Mouse (Mus musculus): ENCODE data around the gene Ogdh. TPM values are rescaled to one million over a fixed set of nuclear protein-coding genes. Genes with fewer than 3 reads are reported as not detected.
A peak's percentile ranks its signal among the peaks of the same experiment; 100 is the strongest.
"Not testable (repeated sequence)": the region's sequence is repeated elsewhere in the genome, so short reads cannot be mapped to it uniquely, and the experiment has no call there.

Ogdh gene
- 102 TPM for polyA plus RNA-seq (2012; fragmentation: generic; extraction: Trizol)
- long read RNA-seq, experiment 1, full-length matches to known transcripts: 25 of 60 reads
- long read RNA-seq, experiment 1, partial matches to known transcripts: 29 of 60 reads
- long read RNA-seq, experiment 1, other reads (novel, unspliced or antisense): 6 of 60 reads
- long read RNA-seq, experiment 2, full-length matches to known transcripts: 323 of 424 reads
- long read RNA-seq, experiment 2, partial matches to known transcripts: 33 of 424 reads
- long read RNA-seq, experiment 2, other reads (novel, unspliced or antisense): 68 of 424 reads

GRCm38 (mm10) chr11:6291401-6292115 lies at the start of gene Ogdh:
Gene Ogdh, plus strand, starts transcription at chr11:6291633.
- Histone ChIP-seq H3K4me3 (ENCODE audit: insufficient read depth, poor library complexity, severe bottlenecking) (peak within 1 kb of the TSS; percentile 64), H3K27me3 (ENCODE audit: control insufficient read depth, insufficient read depth, insufficient read length) (no peaks in the 10 kb centered on the region), H3K79me2 (ENCODE audit: control insufficient read depth, insufficient read depth) (peaks cover 47% of the 10 kb centered on the region), H3K36me3 (ENCODE audit: control insufficient read depth, insufficient read depth) (peaks cover 4% of the 10 kb centered on the region), H3ac (ENCODE audit: control insufficient read depth, insufficient read length, low read depth) (peak within 1 kb of the TSS; percentile 76), H3K79me3 (ENCODE audit: low read depth) (peaks cover 45% of the 10 kb centered on the region)
- TF ChIP-seq CTCF (IDR thresholded peaks at IDR 0.05; ENCODE audit: control insufficient read depth, insufficient read depth, insufficient read length) (no peak), MYOD1 (IDR thresholded peaks at IDR 0.05; ENCODE audit: control insufficient read depth, insufficient read length, low read depth) (no peak), MYOG (IDR thresholded peaks at IDR 0.05; ENCODE audit: control insufficient read depth, extremely low read depth, insufficient read length) (no peak), MAX (IDR thresholded peaks at IDR 0.05) (no peak), CEBPB (IDR thresholded peaks at IDR 0.05; ENCODE audit: low read depth) (no peak), FOSL1 (IDR thresholded peaks at IDR 0.05; ENCODE audit: insufficient read depth, low read length, poor library complexity, severe bottlenecking) (no peak), USF1 (IDR thresholded peaks at IDR 0.05; ENCODE audit: low read depth) (no peak)

- Histone ChIP-seq H3K4me3 (ENCODE audit: insufficient read depth, poor library complexity, severe bottlenecking) (no peak overlapping the region), H3K36me3 (ENCODE audit: control insufficient read depth, insufficient read depth) (no peaks in the 10 kb centered on the region), H3K79me3 (ENCODE audit: low read depth) (no peaks in the 10 kb centered on the region), H3K79me2 (ENCODE audit: control insufficient read depth, insufficient read depth) (no peaks in the 10 kb centered on the region), H3ac (ENCODE audit: control insufficient read depth, insufficient read length, low read depth) (no peak overlapping the region), H3K27me3 (ENCODE audit: control insufficient read depth, insufficient read depth, insufficient read length) (no peaks in the 10 kb centered on the region)
- no peak for TF ChIP-seq USF1 (IDR thresholded peaks at IDR 0.05; ENCODE audit: low read depth)
- no peak for TF ChIP-seq CTCF (IDR thresholded peaks at IDR 0.05; ENCODE audit: control insufficient read depth, insufficient read depth, insufficient read length)
- TF ChIP-seq FOSL1 (IDR thresholded peaks at IDR 0.05; ENCODE audit: insufficient read depth, low read length, poor library complexity, severe bottlenecking): no peak
- TF ChIP-seq MAX (IDR thresholded peaks at IDR 0.05): no peak
- no peak for TF ChIP-seq CEBPB (IDR thresholded peaks at IDR 0.05; ENCODE audit: low read depth)
- TF ChIP-seq MYOG (IDR thresholded peaks at IDR 0.05; ENCODE audit: control insufficient read depth, extremely low read depth, insufficient read length): no peak
- no peak for TF ChIP-seq MYOD1 (IDR thresholded peaks at IDR 0.05; ENCODE audit: control insufficient read depth, insufficient read length, low read depth)
Measured at GRCm38 (mm10) chr11:6244707-6245106, 46.7 kb upstream of the Ogdh start.

DNA sequence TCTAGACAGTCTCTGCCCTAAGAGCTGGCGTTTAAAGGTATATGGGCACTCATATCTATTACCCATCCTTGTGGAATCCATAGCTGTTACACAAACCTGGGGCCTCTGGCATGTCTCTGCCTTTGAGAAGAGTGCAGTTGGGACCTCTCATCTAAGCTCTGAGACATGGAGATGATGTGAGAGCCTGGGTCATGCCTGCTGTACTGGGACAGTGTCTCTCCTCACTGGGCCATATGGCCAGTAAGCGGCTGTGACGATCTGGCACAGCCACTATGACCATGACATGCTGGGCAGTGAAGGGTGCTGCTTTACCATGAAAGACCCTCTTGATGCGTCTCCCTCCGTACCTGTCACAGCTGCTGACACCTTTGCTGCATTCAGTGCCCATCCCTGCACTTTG lies 39.2 kb upstream of the Ogdh start:
- Histone ChIP-seq H3ac (ENCODE audit: control insufficient read depth, insufficient read length, low read depth) (no peak overlapping the region), H3K36me3 (ENCODE audit: control insufficient read depth, insufficient read depth) (no peaks in the 10 kb centered on the region), H3K4me3 (ENCODE audit: insufficient read depth, poor library complexity, severe bottlenecking) (no peak overlapping the region), H3K79me2 (ENCODE audit: control insufficient read depth, insufficient read depth) (no peaks in the 10 kb centered on the region), H3K79me3 (ENCODE audit: low read depth) (no peaks in the 10 kb centered on the region), H3K27me3 (ENCODE audit: control insufficient read depth, insufficient read depth, insufficient read length) (peaks cover 6% of the 10 kb centered on the region)
- no peak for TF ChIP-seq USF1 (IDR thresholded peaks at IDR 0.05; ENCODE audit: low read depth)
- no peak for TF ChIP-seq CEBPB (IDR thresholded peaks at IDR 0.05; ENCODE audit: low read depth)
- TF ChIP-seq MYOD1 (IDR thresholded peaks at IDR 0.05; ENCODE audit: control insufficient read depth, insufficient read length, low read depth): no peak
- TF ChIP-seq FOSL1 (IDR thresholded peaks at IDR 0.05; ENCODE audit: insufficient read depth, low read length, poor library complexity, severe bottlenecking): no peak
- no peak for TF ChIP-seq MAX (IDR thresholded peaks at IDR 0.05)
- no peak for TF ChIP-seq CTCF (IDR thresholded peaks at IDR 0.05; ENCODE audit: control insufficient read depth, insufficient read depth, insufficient read length)
- no peak for TF ChIP-seq MYOG (IDR thresholded peaks at IDR 0.05; ENCODE audit: control insufficient read depth, extremely low read depth, insufficient read length)

DNA sequence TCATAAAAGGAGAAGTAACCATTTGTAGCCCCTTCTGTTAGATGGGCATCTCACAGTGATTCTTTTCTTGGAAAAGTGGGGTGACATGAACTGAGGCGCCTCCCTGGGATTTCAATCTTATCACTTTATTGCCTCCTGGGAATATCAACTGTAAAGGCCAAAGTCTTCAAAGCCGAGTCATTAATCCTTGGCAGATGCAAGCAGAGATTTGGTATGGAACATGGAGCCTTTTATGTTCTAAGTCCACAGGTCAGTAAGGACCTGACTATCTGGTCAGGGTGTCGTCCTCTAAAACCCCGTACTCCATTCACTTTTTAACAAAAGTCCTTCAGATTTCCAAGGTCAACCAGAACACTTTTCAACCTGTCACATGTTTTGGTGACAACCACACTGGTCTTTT lies 38.6 kb upstream of the Ogdh start:
- TF ChIP-seq MYOG (IDR thresholded peaks at IDR 0.05; ENCODE audit: control insufficient read depth, extremely low read depth, insufficient read length): no peak
- no peak for TF ChIP-seq FOSL1 (IDR thresholded peaks at IDR 0.05; ENCODE audit: insufficient read depth, low read length, poor library complexity, severe bottlenecking)
- no peak for TF ChIP-seq CEBPB (IDR thresholded peaks at IDR 0.05; ENCODE audit: low read depth)
- TF ChIP-seq USF1 (IDR thresholded peaks at IDR 0.05; ENCODE audit: low read depth): no peak
- no peak for TF ChIP-seq MAX (IDR thresholded peaks at IDR 0.05)
- TF ChIP-seq MYOD1 (IDR thresholded peaks at IDR 0.05; ENCODE audit: control insufficient read depth, insufficient read length, low read depth): no peak
- TF ChIP-seq CTCF (IDR thresholded peaks at IDR 0.05; ENCODE audit: control insufficient read depth, insufficient read depth, insufficient read length): no peak
- Histone ChIP-seq H3K36me3 (ENCODE audit: control insufficient read depth, insufficient read depth) (peaks cover 3% of the 10 kb centered on the region), H3K79me2 (ENCODE audit: control insufficient read depth, insufficient read depth) (no peaks in the 10 kb centered on the region), H3ac (ENCODE audit: control insufficient read depth, insufficient read length, low read depth) (no peak overlapping the region), H3K27me3 (ENCODE audit: control insufficient read depth, insufficient read depth, insufficient read length) (peaks cover 6% of the 10 kb centered on the region), H3K79me3 (ENCODE audit: low read depth) (no peaks in the 10 kb centered on the region), H3K4me3 (ENCODE audit: insufficient read depth, poor library complexity, severe bottlenecking) (no peak overlapping the region)

DNA sequence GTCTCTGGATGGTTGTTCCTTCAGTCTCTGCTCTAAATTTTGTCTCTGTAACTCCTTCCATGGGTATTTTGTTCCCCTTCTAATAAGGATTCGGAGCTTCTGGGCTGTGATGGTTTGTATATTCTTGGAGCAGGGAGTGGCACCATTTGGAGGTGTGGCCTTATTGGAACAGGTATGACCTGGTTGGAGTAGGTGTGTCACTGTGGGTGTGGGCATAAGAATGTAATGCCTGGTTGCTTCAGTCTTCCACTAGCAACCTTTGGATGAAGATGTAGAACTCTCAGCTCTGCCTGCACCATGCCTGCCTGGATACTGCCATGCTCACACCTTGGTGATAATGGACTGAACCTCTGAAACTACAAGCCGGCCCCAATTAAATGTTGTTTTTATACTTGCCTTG lies 36.8 kb upstream of the Ogdh start:
- H3K79me3 ChIP-seq (ENCODE audit: low read depth): not testable (repeated sequence)

More for the DNA sequence above, 36.8 kb upstream of the Ogdh start:
- H3K79me2 ChIP-seq (ENCODE audit: control insufficient read depth, insufficient read depth); H3K27me3 ChIP-seq (ENCODE audit: control insufficient read depth, insufficient read depth, insufficient read length); H3K4me3 ChIP-seq (ENCODE audit: insufficient read depth, poor library complexity, severe bottlenecking); H3ac ChIP-seq (ENCODE audit: control insufficient read depth, insufficient read length, low read depth): not testable (repeated sequence)
- H3K36me3 ChIP-seq (ENCODE audit: control insufficient read depth, insufficient read depth): peaks cover 21% of the 10 kb centered on the region

Data from C2C12 (cell line).